Comparison of ENCODE assay signal across 8 mouse cellular contexts in genomic region chr7:40332455-40332854, GRCm38 (mm10).
DNase-seq lines count a peak whose midpoint lies in the region; ATAC-seq and TF ChIP-seq lines count a peak whose summit lies in the region.

No protein-coding gene starts in this region.

- peak; percentile 17 for DNase-seq in gastrocnemius, adult 2 months
- DNase-seq in gastrocnemius, postnatal 36 days, result no peak
- peak; percentile 63 for DNase-seq in embryo, embryonic 10.5 days (ENCODE audit: low spot score)
- peak; percentile 63 for DNase-seq in kidney, adult 11 months
- DNase-seq in limb, embryonic 11.5 days (ENCODE audit: low spot score), result peak; percentile 25
- no peak for DNase-seq in urinary bladder, postnatal 36 days (ENCODE audit: low spot score in 2 of 2)
- DNase-seq in urinary bladder, postnatal 25 days (ENCODE audit: low spot score), result no peak
- no peak for DNase-seq in lung, postnatal 25 days (ENCODE audit: low spot score)

- intact Hi-C loops in gastrocnemius, adult 2 months (cut with DNase I), result no loop called here
- intact Hi-C loops in gastrocnemius, postnatal 36 days (cut with DNase I), result no loop called here

- no peaks in the 10 kb centered on the region for H3K4me1 ChIP-seq in limb, embryonic 11.5 days (ENCODE audit: control insufficient read depth, insufficient read depth, low read length)

- H3K9ac ChIP-seq in limb, embryonic 11.5 days (ENCODE audit: low read length), result no peak overlapping the region

- TF ChIP-seq CTCF in gastrocnemius, adult 2 months (IDR thresholded peaks at IDR 0.05), result no peak

- H3K4me2 ChIP-seq in limb, embryonic 11.5 days (ENCODE audit: low read depth, severe bottlenecking), result no peak overlapping the region

- ATAC-seq in limb, embryonic 11.5 days (ENCODE audit: insufficient number of reproducible peaks, low FRiP score, low TSS enrichment, low read depth), result no peak

- 49% methylated on average over 4 of the region's 4 CpGs for WGBS in limb, embryonic 11.5 days

- H3K27me3 ChIP-seq in limb, embryonic 11.5 days (ENCODE audit: control insufficient read depth, insufficient read depth, low read length), result no peaks in the 10 kb centered on the region

- no peak overlapping the region for H3K27ac ChIP-seq in gastrocnemius, adult 2 months
- H3K27ac ChIP-seq in limb, embryonic 11.5 days (replicated peaks; ENCODE audit: low read depth, low read length), result no peak overlapping the region

- no peaks in the 10 kb centered on the region for H3K36me3 ChIP-seq in limb, embryonic 11.5 days (ENCODE audit: control insufficient read depth, insufficient read depth, low read length)

- H3K4me3 ChIP-seq in gastrocnemius, adult 2 months, result no peak overlapping the region
- no peak overlapping the region for H3K4me3 ChIP-seq in limb, embryonic 11.5 days (ENCODE audit: low read depth, low read length)

- H3K9me3 ChIP-seq in limb, embryonic 11.5 days (ENCODE audit: control insufficient read depth, low read length), result no peaks in the 10 kb centered on the region

Comparison
In these comparisons a context has a peak if more than half of its experiments do, and no peak if none do; other contexts are left out.
1. DNase-seq: peak in gastrocnemius, adult 2 months (single experiment), embryo, embryonic 10.5 days (single experiment), kidney, adult 11 months (single experiment) and limb, embryonic 11.5 days (single experiment); none in gastrocnemius, postnatal 36 days (0 of 2), urinary bladder, postnatal 36 days (0 of 2), urinary bladder, postnatal 25 days (single experiment) and lung, postnatal 25 days (single experiment).